Mouse (Mus musculus): Measurements from ENCODE around the gene Slc16a4.
"Not testable (repeated sequence)": the region's sequence is repeated elsewhere in the genome, so short reads cannot be mapped to it uniquely, and the experiment has no call there.

Gene Slc16a4

DNA sequence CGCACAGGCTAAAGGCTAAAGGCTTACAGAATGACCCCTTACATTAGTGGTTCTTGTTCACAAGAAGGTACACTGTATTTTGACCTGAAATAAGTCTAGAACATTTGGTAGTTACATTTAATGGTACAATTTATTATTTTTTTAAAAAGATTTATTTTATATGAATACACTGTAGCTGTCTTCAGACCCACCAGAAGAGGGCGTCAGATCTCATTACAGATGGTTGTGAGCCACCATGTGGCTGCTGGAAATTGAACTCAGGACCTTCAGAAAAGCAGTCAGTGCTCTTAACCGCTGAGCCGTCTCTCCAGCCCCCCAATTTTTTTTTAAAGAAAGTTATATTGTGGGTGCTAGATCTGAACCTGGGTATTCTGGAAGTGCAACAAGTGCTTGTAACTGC, 5.9 kb downstream of the Slc16a4 start:
- DNase-seq, result not testable (repeated sequence)

DNA sequence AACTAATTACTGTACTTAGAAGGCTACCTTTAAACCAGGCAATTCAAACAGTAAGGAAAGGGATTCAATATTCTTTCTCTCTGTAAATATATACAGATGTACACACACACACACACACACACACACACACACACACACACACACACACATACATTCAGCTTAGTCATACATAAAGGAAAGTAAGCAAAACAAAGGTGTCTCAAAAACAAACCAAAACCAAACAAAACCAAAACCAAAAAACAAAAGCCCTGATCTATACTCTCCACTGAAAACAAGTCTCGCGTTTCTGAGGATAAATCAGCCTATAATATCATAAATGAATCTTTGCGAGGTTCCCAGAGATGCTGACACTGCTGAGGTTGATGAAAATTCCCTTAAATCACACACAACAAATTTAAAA, 26.3 kb downstream of the Slc16a4 start:
- DNase-seq, result no peak

DNA sequence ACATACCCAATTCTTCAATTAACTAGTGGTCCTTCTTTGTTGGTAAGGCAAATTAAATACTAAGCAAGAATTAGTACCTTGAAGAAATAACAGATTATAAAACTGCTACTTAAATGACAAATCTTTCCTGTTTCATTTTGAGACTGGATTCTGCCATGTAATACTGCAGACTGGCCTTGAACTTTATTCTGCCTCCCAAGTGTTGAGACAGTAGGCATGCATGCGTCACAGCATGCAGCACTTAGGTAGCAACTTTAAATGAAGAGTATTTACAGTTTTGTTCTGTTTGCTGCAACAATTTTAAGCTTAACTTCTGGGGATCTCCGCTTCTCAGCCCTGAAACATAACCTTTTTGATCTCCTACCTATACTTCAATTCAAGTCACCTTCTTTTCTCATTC, 30.1 kb downstream of the Slc16a4 start:
- no peak for DNase-seq

DNA sequence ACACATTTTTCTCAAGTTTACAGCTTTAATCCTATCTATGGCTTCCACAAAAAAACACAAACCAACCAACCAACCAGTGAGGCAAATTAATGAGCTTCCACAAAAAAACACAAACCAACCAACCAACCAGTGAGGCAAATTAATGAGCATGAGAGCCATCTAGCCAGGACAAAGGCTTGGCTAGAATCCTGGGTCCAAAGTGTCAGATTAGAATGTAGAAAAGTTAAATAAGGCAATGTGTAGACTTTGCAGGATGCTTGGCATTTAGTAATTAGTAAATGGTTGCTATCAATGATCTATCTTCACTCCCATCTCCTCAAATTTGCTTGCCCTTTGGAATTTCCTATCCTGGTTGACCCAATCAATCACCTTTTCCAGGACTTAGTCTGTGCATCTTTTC, 30.7 kb downstream of the Slc16a4 start:
- DNase-seq, result no peak

DNA sequence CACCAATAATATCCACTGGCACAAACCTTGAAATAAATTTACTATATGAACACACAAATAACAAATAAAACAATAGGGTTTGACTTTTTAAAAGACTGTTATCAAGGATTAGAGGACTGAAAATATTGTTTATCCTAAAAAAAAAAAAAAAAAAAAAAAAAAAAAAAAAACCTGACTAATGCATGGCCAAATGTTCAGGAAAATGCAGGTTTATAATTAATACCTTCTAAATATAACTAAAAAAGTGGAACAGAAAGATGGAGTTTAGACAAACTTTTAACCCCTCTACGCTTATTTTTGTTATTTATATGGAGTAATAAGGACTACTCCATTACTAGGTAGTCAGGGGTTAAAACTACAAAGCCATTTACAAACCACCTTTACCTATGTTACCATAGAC, 35.4 kb downstream of the Slc16a4 start:
- DNase-seq, result no peak

DNA sequence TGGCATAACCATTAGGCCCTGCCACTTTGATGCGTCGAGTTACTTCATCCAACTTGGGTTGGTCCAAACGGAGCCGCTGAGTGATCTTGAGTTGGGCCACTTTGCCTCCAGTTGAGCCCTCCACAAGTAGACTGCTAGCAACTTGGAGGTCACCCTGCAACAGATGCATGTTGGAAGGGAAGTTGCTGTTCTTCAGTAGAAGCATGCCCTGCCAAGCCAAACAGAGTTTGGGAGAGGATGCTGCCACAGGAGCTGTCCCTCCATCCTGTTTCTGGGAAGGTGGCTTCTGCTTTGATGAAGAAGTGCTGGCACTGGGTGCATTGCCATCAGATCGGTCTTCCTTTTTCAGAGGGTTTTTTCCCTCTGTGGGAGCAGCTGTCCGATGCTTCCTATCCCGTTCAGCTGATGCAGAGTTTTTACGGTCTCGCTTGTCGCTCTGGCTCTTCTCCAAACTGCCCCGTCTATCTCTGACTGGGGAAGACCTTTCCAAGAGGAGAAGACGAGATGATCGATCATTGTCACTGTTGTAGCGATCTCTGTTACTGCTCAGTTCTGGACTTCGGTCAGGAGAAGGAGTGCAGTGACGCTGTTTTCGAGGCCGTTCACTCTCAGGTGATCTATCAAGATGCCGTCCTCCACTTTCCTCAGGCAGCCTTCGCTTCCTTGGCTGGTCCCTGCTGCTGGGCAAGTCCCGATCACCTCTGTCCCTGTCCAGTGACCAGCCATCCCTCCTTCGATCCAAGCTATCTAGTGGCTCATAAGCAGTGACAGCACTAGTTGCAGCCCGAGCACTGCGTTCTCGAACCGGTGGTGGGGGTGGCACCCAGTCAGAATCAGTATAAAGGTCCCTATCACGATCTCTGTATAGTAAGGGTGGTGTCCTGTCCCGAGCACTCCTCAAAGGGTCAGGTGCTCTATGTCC, 39.7 kb downstream of the Slc16a4 start:
- DNase-seq, result no peak

DNA sequence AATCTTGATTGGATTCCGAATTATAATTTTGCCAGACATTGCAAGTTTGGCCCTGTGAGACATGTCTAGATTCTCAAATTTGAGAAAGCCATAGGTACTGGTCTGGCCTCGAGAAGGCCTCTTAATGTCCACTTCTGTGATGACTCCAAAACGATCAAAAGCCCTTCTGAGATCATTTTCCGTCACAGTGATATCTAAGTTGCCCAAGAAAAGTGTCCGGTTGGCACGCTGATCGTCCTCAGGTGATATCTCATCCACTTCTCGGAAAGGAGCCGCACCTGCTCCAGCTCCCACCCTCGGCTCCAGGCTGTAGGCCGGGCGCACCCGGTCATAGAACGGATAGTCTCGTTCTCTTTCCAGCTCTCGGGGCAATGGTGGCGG, 40.7 kb downstream of the Slc16a4 start:
- DNase-seq, result no peak

DNA sequence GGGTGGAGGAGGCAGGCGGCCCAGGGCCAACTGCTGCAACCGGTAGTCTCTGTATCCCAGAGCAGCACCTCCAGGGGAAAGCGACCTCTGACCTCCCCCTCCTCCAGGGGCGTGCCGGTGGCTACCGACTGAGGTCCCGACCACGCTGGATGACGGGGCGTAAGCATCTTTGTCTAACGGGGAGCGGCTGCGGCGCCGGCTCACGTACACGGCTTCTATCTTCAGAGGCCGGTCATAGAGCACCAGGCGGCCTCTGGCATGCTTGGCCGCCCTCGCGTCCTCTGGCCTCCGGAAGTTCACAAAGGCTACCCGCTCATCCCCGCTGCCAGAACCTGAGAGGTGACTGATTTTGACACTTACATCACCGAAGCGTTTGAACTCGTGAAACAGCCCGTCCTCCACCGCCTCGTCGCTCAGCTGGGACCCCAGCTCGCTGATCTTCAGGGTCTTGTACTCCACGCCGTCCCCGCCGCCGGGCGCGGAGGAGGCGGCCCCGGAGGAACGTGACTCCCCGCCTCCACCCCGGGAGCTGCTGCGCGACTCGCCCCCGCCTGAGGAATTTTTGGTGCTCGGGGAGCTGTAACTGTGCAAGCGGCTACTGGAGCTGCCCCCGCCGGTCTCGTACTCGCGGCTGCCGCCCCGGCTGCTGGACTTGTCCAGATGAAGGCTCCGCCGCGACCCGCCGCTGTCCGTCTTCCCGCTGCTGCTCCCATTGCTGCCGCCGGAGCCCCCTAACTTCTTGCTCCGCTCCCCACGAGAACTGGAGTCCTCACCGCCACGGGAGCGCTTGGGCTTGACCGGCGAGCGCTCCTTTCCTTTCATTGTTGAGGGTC, 41.3 kb downstream of the Slc16a4 start:
- DNase-seq, result no peak

DNA sequence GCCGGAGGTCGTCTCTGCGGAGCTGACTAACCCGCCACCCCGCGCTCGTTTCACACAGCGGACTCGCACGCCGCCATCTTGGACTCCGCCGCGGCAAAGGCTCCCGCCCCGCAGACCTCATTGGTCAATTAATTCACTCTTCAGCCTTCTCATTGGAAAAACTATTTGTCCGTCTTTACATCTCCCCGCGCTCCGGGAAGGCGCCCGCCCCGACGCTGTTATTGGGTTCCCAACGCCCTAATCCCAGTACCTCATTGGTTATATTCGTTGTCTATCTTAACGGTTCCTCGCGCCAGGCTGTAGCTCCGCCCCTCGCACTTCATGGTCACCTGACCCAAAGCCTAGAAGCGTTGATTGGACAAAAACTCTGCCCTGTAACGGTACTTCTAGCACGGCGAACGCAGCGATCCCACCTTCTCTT, 41.9 kb downstream of the Slc16a4 start:
- DNase-seq, result peak; percentile 100

DNA sequence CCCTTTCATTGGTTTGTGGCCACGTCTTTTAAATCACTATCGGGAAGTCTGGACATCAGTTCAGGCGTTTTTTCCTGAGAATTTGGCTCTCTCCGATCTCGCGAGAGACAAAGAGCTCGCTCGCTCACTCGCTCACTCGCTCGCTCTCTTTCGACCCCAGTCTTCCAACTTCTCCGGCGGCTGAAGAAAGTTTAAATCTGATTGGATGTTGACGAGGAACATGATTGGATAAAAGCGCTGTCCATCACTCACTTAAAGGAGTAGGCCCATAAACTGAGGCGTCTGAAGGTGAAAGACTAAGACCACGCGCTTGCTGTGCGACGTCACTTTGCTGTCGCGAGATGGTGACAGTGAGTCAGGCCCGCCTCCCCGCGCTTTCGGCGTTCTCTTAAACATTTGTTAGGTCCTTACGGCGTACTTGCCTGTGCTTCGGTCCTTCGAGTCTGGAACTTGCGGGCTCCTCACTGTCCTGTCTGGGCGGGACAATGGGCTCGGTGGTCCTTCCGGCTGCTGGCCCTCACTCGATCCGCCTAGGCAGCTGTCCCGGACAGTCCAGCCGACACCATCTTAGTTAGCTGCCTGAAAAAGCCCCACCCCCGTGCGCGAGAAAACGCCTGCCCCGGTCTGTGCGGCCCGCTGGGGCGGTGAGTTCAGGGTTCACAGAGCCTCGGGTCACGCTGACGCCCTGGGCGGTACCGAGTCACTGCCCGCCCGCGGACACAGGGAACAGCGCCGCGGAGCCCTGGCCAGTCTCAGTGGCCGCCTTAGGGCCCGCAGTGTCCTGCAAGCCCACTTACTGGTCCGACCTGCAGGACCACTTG, 42.6 kb downstream of the Slc16a4 start, which contains the start of gene Rbm15:
Rbm15 (minus strand) TSS at position 293 of the 821 bp plus-strand sequence.
- DNase-seq, result peak; percentile 100

DNA sequence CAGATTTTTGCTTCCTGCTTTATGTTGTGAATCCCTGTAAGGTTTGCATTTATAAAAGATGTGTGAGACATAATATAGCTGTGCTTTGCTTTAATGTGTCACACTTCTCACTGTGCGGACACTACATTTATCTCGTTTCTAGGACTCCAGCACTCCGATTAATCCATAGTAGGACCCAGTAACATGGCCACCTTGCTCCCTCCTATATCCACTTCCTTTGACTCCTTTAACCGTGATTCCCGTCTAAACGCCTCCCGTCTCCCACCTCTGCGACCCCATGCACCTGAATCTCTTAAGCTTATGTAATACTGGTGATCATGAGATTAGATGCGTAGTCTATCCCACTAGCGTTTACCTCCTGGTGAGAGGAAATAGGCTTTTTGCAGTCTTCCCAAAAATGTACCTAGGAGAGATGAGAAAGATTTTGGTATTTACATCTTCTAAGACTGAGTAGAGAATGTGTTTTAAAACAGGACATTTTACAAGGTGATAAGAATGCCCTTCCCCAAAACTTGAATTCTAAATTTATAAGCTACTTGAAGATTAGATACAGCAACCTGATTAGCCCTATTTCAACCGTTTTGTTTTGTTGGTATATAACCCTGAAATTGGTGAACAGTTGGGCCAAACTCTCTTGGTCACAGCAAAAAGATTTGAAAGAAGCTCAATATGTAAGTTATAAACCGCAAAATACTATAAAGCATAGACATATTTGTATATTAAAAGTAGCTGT, 43.3 kb downstream of the Slc16a4 start:
- no peak for DNase-seq

DNA sequence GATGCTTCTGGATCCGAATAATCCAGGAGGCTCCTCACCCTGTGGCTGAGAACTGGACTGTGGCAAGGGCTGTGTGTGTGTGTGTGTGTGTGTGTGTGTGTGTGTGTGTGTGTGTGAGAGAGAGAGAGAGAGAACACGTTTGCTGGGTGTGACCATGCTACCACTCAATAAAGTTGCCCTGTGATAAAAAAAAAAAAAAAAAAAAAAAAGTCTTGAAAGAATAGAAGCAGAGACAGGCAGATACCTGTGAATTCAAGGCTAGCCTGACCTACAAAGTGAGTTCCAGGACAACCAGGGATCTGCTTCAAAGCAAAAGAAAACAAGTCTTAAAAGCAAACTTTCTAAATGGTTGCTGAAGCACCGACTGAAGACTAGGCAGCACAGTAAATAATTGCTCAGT, 52.9 kb downstream of the Slc16a4 start:
- no peak for DNase-seq

DNA sequence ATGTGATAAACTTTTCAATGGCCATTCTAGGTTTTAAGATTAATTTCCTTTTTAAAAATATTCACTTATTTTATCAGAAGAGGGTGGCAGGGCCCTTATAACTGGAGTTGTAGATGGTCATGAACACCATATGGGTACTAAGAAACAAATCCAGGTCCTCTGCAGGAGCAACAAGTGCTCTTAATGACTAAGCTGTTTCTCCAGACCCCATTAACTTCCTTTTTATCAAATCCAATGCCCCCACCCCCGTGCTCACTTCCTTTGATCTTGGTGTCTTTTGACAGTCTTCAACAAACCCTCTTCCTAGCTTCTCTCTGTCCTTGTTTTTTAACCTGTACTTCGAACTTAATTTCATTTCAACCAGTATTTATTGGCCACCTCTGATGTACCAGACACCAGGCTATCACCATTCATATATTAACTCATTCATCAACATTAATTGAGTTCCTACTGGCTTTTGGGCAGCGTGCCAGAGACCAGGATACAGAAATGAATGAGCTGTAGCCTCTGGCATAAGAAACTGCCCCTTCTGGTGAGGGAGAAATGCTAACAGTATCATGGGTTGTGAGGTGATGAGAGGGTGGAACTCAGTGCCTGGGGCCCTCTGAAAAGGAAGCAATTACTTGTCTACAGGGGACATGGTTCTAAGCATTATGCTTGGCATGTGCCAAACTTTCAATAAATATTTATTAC, 54.1 kb downstream of the Slc16a4 start:
- peak; percentile 76 for DNase-seq

DNA sequence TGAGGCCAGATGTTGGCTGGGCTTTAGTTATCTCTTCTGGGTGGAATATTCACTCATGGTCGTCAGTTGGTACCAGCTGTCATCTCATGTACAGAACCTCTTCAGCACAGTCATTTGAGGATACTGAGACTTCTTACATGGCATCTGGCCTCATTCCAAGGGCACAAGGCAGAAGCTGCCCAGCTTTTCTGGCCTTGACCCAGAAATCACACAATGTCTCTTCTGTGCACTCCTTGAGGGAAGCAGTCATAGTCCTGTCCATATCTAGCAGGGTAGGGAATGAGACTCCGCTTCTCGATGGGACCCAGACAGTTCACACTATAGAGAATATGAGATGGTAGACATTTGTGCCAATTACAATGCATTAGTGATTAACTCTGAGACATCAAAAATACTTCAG, 58.0 kb downstream of the Slc16a4 start:
- peak; percentile 63 for DNase-seq

DNA sequence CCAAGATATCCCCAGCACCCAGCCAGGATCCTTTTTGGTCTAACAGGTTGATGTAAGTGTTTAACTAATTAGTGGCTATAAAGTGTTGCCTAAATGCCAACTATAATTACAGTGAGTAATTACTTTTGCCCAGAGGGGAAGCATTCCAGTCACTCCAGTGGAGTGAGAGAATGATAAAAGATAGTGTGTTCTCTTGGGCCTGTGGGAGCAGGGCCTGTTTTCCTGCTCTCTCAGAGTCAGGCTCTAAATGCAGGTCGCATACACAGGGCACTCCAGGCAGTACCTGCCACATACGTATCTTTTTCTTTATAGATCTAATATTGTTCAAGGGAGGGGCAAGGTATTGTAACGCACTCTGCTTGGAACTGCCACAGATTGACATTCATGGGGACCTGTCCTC, 60.7 kb downstream of the Slc16a4 start:
- no peak for DNase-seq

DNA sequence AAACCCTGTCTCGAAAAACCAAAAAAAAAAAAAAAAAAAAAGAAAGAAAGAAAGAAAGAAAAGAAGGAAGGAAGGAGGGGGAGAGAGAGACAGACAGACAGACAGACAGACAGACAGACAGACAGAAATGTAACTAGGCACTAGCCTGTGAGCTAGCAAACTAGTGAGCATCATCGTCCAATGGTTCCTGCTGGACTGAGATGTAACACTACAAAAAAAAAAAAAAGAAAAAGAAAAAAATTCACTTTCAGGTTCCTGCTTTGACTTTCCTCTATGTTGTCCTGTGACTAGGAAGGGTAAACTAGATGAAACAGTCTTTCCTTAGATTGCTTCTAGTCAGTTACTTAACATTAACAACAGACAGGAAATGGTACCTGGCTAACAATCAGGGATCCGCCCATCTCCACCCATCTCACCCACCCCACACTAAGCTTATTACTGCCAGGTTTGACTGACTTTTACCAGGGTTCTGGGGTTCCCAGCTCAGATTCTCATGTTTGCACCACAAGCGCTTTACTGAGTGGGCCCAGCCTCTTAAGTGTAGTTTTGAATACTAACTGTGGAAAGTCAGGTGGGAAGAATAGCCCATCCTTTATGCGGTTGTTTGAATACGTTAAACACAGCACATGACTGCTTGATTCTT, 64.7 kb downstream of the Slc16a4 start:
- DNase-seq, result no peak

DNA sequence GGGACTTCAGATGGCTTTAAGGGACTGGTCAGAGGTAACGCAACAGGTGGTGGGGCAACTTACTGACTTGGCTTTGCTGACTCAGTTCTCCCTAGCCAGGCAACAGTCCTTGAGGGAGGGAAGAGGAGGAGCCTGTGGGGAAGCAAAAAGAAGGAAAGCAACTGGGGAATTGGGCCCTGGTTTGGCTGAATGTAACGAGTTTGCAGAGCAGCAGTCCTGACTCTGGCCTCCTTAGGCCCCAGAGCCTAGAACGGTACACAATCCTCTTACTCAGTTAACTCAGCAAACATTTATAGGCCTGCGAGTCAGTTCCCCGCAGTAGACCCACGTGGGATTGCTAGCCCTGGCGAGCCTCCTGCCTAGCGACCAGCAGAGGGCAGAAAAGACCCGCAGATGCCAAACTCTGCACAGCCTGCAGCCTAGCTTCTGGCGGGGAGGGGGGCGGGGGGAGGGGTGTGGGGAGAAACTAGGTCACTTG, 66.0 kb downstream of the Slc16a4 start:
- peak; percentile 92 for DNase-seq

DNA sequence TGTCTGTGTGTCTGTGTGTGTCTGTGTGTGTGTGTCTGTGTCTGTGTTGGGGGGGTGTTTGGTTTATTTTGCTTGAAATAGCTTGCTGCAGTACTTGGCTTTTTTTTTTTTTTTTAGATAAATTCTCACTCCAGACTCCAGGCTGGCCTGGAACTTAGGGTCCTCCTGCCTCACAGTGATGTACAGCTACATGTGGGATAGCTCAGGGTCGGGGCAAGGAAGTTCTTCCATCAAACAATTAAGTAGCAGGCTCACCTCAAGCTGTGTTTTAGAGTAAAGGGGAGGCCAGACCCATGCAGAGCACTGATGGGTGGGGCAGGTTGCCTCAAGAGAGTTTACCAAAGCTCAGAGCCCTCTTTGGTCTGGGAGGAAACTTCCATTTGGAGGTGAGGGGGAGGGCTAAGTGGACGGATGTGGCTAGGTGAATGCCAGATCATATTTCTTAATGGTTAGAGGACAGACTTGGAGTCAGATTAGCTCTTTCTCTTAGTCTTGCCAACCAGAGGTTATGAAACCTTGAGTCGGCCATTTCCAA, 66.7 kb downstream of the Slc16a4 start:
- no peak for DNase-seq

DNA sequence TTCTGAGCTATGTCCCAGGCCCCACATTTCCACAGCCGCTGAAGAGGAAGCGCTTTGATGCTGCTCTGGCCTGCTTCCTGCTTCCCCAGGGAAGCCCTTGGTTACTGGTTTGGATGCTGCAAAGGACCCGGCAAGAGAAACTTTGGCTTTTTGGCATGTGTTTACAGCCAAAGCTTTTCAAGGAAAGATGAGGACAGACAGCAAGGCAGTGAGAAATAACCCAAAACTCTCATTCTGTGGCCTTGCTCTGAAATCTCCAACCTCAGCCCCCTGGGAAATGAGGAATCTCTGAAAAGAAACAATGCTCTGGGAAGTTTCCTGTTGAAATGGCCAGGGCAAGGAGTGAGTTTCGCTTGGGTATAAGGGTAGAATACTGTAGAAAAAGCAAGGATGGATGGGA, 69.3 kb downstream of the Slc16a4 start:
- DNase-seq, result no peak

Measured in retina, postnatal 1 day (tissue).